Mouse (Mus musculus) limb, embryonic 14.5 days (tissue): ENCODE measurements around the gene 2510039O18Rik. TPM values are rescaled to one million over a fixed set of nuclear protein-coding genes. Genes with fewer than 3 reads are reported as not detected.
A peak's percentile ranks its signal among the peaks of the same experiment; 100 is the strongest.

Experiments used
- ATAC-seq: fragments of 200-750 bp; cut with Nextera tagmentation; 2 replicates; pipeline ENCODE4 v1.8.0; 2017; ENCODE audit warnings: low read depth, moderate number of reproducible peaks, moderate TSS enrichment; ENCODE audit not compliant: low FRiP score
- DNase-seq: peaks from one replicate; pipeline ENCODE4 v3.0.0-alpha.2; 2015; ENCODE audit warnings: low spot score
- H3K27ac ChIP-seq: fragments of 300-500 bp; sonication (generic); replicated peaks from 2 replicates; pipeline ENCODE4 v1.5.1; 2014; ENCODE audit warnings: low read depth, mild to moderate bottlenecking, low read length, moderate library complexity, mixed read lengths
- H3K27me3 ChIP-seq: fragments of 300-500 bp; sonication (generic); 2 replicates; pipeline ENCODE4 v1.6.1; 2014; ENCODE audit warnings: low read length, mixed read lengths; ENCODE audit not compliant: control insufficient read depth, insufficient read depth
- H3K36me3 ChIP-seq: fragments of 300-500 bp; sonication (generic); 2 replicates; pipeline ENCODE4 v1.6.1; 2014; ENCODE audit warnings: mild to moderate bottlenecking, low read length, moderate library complexity, mixed read lengths; ENCODE audit not compliant: control insufficient read depth, insufficient read depth
- H3K4me1 ChIP-seq: fragments of 300-500 bp; sonication (generic); 2 replicates; pipeline ENCODE4 v1.6.1; 2014; ENCODE audit warnings: antibody characterized with exemption, low read length, mixed read lengths; ENCODE audit not compliant: control insufficient read depth, insufficient read depth
- H3K4me2 ChIP-seq: fragments of 300-500 bp; sonication (generic); replicated peaks from 2 replicates; pipeline ENCODE4 v1.6.1; 2014; ENCODE audit warnings: low read depth, mild to moderate bottlenecking, low read length, moderate library complexity; ENCODE audit not compliant: severe bottlenecking
- H3K4me3 ChIP-seq: fragments of 300-500 bp; sonication (generic); replicated peaks from 2 replicates; pipeline ENCODE4 v1.5.1; 2014; ENCODE audit warnings: low read length
- H3K9ac ChIP-seq: fragments of 300-500 bp; sonication (generic); 2 replicates; pipeline ENCODE4 v1.6.1; 2014; ENCODE audit warnings: mild to moderate bottlenecking, low read depth, low read length, moderate library complexity; ENCODE audit not compliant: severe bottlenecking
- H3K9me3 ChIP-seq: fragments of 300-500 bp; sonication (generic); 2 replicates; pipeline ENCODE4 v1.6.1; 2016; ENCODE audit warnings: low read length; ENCODE audit not compliant: control insufficient read depth
- POLR2A ChIP-seq: fragments of 200-500 bp; IDR thresholded peaks from 2 replicates; pipeline ENCODE4 v1.8.0; 2012; ENCODE audit warnings: inconsistent platforms, mild to moderate bottlenecking, moderate library complexity, borderline replicate concordance; ENCODE audit not compliant: insufficient read depth, insufficient read length; ENCODE audit errors: extremely low read depth
- whole genome bisulfite sequencing: fragments of 180-500 bp; shearing (Covaris S2); extraction: QIAGEN DNeasy Blood & Tissue Kit; methylation state at CpG from one replicate; pipeline ENCODE4 v1.1.7; 2014; 5-methylcytosine and 5-hydroxymethylcytosine counted together
- polyA plus RNA-seq, 2 experiments: library from polyadenylated mRNA; depleted of rRNA in 1 of 2; stranded (reverse) in 1 of 2; unstranded in 1 of 2; fragments of >200 nt; fragmentation: Nextera tagmentation in 1 of 2; extraction: Ambion mirVana in 1 of 2; gene quantifications; 2 replicates each; pipeline versions ENCODE4 v1.2.1 to v1.2.3; 2012 to 2014

Gene 2510039O18Rik
- polyA plus RNA-seq, 2 experiments = 25.9 to 63.2 TPM

DNA sequence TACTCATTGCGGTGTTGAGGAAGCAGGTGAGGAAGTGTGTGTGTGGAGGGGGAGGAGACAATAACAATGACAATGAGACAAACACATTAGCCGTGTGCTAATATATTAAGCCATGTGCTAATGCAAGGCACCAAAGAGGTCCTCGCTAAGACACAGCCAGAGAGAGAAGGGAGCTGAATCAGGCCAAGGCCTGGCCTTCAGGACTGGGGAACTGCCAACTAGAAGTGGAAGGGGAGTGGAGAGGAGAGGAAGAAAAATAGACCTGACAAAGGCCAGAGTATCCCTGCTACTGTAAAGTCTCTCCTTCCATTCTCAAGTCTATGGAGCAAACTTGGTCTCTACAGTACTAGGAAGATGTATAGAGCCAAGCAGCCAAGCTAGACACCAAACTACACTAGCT, 37.1 kb upstream of the 2510039O18Rik start:
- no peak overlapping the region for H3K27ac ChIP-seq
- H3K4me3 ChIP-seq = peak overlapping the region; percentile 87
- DNase-seq (no peak), ATAC-seq (no peak)
- no peaks in the 10 kb centered on the region for H3K27me3 ChIP-seq
- 90% methylated on average over 3 of the region's 3 CpGs for WGBS
- H3K4me2 ChIP-seq = peak overlapping the region; percentile 57
- no peaks in the 10 kb centered on the region for H3K9me3 ChIP-seq
- no peak for TF ChIP-seq POLR2A
- peak overlapping the region; percentile 93; the same call in 1 of the 2 replicates for H3K9ac ChIP-seq
- peaks cover 36% of the 10 kb centered on the region for H3K36me3 ChIP-seq
- peaks cover 3% of the 10 kb centered on the region; the same call in 1 of the 2 replicates for H3K4me1 ChIP-seq

DNA sequence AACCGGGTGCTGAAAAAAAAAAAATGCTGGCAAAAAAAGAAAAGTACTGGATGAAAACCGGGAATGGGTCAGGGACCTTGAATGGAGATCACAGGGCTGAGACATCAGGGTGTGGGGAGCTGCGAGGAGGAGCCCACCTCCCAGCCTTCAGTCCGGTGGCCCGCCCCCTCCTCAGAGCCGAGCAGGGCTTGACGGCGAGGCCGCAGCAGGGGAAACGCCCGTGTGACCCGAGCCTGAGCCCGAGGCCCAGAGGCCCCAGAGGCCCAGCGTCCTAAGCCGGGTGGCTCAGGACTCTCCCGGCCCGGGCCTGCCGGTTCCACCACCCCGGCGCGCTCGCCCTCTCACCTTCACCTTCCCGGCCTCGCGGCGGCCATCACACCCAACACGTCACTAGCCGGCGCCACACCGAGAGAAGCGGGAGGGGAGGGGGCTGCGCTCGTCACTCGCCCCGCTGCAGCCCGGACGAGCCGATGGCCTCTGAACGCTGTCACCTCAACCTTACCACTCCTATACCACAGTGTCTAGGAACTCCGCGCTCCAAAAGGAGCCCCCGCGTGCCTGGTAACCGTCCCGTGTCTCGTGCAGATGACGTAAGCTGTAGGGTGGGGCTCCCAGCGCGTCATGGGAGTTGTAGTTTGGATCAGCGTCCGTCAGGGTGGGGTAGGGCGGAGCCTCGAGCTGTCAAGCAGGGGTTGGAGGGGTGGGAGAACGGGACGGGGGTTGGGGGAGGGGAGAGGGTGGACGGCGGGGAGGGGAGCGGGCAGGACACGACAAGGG, 36.2 kb upstream of the 2510039O18Rik start, which contains the start of gene Mfn2:
Gene Mfn2 (minus strand): TSS at position 392 of the 777 bp plus-strand sequence.
- peak within 1 kb of the TSS; percentile 87 for H3K4me3 ChIP-seq
- WGBS = under 1% methylated on average over 36 of the region's 59 CpGs
- peaks cover 33% of the 10 kb centered on the region for H3K36me3 ChIP-seq
- peak within 1 kb of the TSS; percentile 75 for H3K4me2 ChIP-seq
- ATAC-seq (peak; percentile 96), DNase-seq (peak; percentile 85)
- no peaks in the 10 kb centered on the region for H3K9me3 ChIP-seq
- no peaks in the 10 kb centered on the region for H3K27me3 ChIP-seq
- peak within 1 kb of the TSS; percentile 93 for H3K9ac ChIP-seq
- H3K27ac ChIP-seq = peak within 1 kb of the TSS; percentile 85
- H3K4me1 ChIP-seq = peaks cover 3% of the 10 kb centered on the region; the same call in 1 of the 2 replicates
- TF ChIP-seq POLR2A = no peak

DNA sequence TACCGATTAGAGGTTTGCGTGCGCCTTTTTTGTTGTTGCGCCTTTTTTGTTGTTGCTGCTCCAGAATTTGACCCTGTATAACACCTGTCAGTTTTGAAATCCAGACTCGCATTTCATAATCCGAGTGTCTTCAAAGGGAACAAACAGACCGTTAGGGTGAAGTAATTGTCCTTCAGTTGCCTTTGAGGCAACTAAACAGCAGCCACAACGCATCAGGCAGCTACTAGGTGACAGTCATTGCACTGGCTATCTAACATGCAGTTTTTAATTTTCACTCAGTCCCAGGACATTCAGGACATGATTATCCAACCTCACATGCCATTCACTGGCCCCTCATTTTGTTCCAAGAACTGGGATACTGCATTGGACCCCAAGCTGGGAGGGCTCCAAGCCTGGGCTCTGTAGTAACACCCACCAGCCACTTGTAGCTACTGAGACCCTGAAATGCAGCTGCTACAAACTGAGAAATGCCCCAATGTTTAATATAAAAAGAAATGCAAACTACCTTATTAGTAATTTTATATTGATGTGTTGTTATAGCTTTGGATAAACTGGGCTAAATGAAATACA, 35.5 kb upstream of the 2510039O18Rik start:
- no peak for ATAC-seq
- Histone ChIP-seq H3K4me3 (peak overlapping the region; percentile 87), H3K27me3 (no peaks in the 10 kb centered on the region), H3K36me3 (peaks cover 33% of the 10 kb centered on the region), H3K4me2 (peak overlapping the region; percentile 75), H3K27ac (no peak overlapping the region), H3K4me1 (peaks cover 3% of the 10 kb centered on the region; the same call in 1 of the 2 replicates), H3K9me3 (no peaks in the 10 kb centered on the region), H3K9ac (peak overlapping the region; percentile 93; the same call in 1 of the 2 replicates)
- WGBS = 1% methylated on average over 8 of the region's 8 CpGs
- no peak for TF ChIP-seq POLR2A
- no peak for DNase-seq

DNA sequence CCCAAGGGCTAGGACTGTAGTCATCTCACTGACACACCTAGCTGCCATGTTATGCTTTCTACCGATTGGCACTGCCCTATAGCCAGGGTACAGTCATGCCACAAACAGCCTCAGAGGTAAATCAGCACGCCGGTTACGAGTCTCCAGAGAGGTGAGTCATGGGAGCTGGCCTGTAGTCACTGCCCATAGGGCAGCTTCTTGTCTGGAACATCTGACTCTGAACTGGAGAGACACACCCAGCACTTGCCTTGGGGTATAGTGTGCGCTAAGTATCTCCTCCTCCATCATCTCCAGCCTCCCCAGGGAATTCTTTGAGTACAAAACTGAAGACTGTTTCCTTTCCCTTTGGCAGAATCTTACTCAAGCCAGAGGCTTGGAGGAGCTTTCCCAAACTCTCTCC, 34.5 kb upstream of the 2510039O18Rik start:
- DNase-seq (no peak), ATAC-seq (no peak)
- H3K9me3 ChIP-seq = no peaks in the 10 kb centered on the region
- H3K4me1 ChIP-seq = peaks cover 3% of the 10 kb centered on the region; the same call in 1 of the 2 replicates
- H3K36me3 ChIP-seq = peaks cover 36% of the 10 kb centered on the region
- no peaks in the 10 kb centered on the region for H3K27me3 ChIP-seq
- no peak overlapping the region for H3K27ac ChIP-seq
- H3K4me3 ChIP-seq = no peak overlapping the region
- no peak for TF ChIP-seq POLR2A
- no peak overlapping the region for H3K4me2 ChIP-seq
- 75% methylated on average over 5 of the region's 5 CpGs for WGBS
- no peak overlapping the region for H3K9ac ChIP-seq

DNA sequence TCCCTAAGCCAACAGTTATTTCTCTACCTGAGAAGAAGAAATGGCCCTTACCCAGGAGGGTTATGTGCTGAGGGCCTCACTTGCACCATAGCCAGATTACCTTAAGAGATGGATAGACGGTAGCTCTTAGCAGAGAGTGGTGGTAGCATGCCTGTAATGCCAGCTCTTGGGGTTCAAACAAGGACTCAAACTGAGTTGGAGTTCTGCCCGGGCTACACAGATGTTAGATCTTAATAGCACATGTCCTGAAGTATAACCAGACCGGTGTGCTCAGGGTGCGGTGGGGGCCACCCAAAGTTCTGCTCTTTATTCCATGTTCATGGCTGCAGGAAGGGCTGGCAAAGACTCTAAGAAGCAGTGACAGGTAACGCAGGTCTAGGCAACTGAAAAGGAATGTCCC, 31.2 kb upstream of the 2510039O18Rik start:
- Histone ChIP-seq H3K36me3 (peaks cover 51% of the 10 kb centered on the region), H3K4me2 (no peak overlapping the region), H3K4me1 (peaks cover 3% of the 10 kb centered on the region; the same call in 1 of the 2 replicates), H3K9ac (no peak overlapping the region), H3K9me3 (no peaks in the 10 kb centered on the region), H3K27me3 (no peaks in the 10 kb centered on the region), H3K27ac (no peak overlapping the region), H3K4me3 (no peak overlapping the region)
- no peak for DNase-seq
- ATAC-seq = no peak
- TF ChIP-seq POLR2A = no peak
- 79% methylated on average over 5 of the region's 5 CpGs for WGBS
